Mouse (Mus musculus) adrenal gland, adult (tissue): ENCODE data around the gene Nedd9.
A peak's percentile ranks its signal among the peaks of the same experiment; 100 is the strongest.

Experiments used
- DNase-seq, 2 experiments: peaks; one replicate each; pipeline ENCODE4 v3.0.0; 2022 to 2023; ENCODE audit warnings: low spot score in 1 of 2; ENCODE audit not compliant: inconsistent age in 2 of 2

The Nedd9 gene

DNA sequence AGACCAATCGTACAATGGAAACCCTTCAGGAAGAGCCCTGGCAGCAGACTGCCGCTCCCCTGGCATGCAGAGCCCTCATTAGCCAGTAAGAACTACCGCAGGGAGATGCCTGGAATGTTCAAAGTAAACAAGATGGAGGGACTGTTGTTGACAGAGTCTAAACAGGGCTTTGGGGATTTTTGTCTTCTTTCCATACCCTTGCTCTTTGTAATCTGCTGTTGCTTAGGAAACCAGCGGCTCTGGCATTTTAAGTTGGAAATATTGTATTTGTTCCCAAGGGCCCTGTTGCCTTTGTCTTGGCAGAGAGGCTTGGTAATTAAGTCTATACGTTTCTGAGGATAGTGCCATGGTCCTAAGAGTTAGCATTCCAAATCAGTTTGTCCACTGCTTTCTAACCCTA, 134.8 kb downstream of the Nedd9 start:
- DNase-seq: no peak

DNA sequence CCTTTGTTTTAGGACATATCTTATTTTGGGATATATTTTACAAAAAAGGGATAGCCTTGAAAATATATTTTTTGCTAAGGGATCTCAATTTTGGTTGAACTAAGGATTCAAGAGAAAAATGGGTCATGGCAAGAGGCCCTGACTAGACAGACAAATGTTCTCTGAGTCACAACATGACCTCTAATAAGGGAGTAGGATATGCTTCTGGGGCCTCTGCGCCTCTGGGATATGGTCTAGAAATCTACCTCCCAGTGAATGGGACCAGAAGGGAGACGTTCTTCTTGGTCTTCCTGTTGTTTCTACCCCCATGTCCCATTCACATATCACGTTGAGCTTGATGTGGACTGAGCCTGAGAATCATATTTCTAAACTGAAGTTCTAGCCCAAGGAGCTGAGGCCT, 136.6 kb downstream of the Nedd9 start:
- peak; percentile 48 to 86 for DNase-seq

DNA sequence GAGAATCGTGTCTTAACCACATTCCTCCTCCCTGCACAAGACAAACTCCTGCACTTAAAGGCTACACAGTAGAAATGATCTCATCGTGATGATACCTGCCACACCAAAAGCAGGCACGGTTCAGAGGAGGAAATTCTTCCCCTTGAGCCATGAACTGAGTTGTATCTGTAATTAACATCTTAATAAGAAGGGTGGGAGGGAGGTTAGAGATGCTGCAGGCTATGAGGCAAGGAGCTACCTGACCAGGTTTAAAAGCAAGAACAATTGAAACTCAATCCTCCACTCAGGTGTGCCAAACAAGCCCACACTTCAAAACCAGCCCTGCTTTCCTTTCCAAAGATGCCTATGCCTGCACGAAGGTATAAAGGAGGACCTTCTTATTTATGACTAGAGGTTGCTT, 137.4 kb downstream of the Nedd9 start:
- DNase-seq: no peak

DNA sequence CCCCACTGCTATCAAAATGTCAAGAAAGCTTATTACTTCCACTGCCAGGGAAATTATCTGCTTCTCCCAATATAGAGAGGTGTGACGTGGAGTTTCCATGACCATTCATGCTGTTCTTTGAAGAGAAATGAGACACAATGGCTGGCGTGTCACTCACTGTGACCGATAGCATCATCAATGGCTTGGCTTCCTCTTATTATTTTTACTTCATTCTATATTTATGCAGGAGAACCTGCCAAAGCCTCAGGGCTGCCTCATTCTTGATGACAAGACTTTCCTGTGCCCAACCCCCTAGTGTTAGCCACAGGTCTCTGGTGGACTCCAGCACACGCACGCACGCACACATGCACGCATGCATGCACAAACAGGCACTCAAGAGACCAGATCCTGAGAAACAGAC, 141.4 kb downstream of the Nedd9 start:
- peak in 1 of 2 experiments; percentile 40 for DNase-seq

DNA sequence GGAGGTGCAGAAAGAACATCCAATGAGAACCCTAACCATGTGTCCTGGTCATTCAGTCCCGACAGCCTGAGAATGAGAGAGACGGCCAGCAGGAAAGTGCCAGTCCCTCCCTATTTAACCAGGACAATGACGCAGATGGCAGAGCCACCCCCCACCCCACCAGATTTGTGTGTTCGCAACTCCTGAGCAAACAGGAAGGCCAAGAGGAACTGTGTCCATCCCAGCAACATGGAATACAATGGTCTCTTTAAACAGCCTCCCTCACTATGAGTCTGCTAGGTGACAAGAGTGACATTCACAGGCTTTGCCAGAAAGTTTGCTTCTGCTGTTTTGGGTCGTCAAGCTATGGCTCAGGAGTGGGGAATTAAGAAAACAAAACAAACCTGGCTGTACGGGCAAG, 141.9 kb downstream of the Nedd9 start:
- DNase-seq: no peak

DNA sequence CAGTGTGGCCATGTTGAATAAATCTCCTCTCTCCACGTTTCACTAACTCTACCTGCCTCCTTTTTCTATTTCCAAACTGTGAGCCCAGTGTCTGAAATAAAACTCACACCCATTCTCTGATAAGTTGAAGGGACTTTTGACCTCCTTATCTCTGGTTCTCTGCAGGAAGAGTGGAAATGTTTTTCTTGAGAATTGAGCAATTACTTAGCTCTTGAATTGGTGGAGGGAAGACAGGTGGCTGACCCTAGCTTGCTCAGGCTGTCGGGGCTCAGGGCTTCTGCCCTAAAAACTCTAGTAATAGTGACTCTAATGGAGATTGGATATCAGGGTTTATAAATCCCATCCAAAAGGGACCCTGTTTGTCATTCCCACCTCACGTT, 143.3 kb downstream of the Nedd9 start:
- no peak for DNase-seq

DNA sequence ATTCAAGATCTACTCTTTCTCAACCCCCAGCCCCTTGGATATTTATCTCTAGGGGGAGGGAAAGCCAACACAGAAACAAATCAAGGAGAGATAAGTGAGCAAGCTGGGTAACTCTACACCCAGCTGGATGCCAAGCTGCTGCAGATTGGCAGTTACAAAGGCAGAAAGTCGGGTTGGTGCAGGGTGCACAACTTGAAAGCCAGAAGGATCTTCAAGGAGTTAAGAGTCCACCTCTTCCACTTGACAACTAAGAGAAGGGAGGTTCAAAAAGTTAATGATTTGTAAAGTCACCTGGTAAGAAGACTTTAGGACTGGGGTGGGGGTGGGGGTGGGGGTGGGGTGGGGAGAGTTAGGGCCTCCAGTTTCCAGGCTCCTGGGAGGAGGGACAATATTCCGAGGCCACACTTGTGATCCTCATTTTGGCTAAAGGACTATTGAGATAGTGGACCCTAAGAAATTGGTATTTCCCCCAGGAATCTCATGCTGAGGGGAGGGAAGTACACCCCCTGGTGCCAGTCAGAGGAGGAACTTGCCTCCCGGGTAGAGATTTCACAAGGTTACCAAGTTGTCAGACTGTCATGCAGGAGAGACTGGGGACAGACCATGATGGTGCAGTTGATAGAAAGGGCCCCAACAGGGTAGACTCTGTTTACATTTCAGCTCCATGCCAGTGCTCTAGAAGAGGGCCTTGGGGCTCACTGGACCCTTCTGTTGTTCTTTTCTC, 143.8 kb downstream of the Nedd9 start:
- DNase-seq: no peak

DNA sequence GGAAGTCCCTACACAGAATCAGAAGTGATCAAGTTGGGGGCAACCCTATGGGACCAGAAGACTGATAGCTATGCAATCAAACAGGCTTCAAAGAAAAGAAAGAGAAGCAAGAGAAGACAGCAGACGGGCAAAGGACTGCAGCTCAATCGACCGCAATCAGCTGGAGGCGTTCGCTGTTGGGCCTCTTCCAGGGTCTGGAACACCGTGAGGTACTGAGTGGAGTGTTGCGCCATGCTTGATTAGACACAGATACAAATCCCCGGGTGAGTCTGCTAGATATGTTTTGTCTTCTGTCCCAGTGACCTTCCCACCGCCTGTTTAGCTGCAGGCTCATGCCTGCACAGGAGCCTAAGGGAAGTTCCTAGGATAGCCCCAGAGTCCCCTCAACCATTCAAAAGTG, 145.7 kb downstream of the Nedd9 start:
- DNase-seq: peak in 1 of 2 experiments; percentile 62

DNA sequence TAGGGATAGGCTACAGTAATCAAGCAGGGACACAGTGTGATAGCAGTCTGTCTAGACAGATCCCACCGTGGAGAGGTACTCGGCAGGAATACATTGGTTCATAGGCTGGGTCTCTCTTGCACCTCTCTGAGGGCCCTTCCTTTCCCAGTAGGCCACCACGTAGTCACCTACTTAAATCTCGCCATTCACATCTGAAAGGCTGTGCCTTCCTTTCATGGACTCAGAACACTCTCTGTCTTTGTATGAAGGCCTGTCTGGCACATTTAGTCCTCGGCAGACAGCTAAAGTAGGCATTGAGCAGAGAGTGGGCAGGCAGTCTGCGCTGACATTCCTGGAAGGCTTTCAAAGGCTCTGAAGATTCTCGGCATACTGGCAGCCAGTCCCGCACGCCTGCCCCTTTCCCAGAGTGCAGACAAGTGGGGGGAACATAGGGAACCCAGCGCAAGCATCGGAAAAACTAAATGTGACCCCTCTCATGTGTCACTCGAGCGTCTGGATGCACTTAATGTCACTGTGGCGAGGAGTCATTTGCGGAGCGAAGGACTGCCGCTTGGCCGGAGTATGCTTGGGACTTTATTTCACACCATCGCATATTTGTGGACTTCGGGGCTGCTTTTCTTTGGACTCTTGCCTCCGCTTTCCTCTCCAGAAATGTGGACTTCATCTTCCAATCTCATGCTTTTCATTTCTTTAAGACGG, 147.4 kb downstream of the Nedd9 start:
- DNase-seq: peak; percentile 58 to 65

DNA sequence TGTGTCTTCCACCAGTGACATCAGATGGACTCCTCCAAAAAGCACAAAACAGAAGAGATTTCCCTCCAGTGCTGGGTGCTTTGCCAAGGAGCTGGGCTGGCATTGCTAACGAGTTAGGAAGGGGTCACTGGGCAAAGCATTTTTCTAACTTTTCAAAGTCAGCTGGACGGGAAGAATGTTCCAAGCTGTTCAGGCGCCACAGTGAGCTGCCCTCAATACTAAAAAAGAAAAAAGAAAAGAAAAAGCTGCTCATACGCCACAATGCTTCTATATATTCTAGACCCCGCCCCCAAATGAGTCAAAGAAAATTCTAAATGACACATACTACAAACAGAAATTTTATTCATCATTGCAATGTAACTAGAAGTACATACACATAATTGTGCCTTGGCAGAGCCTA, 148.0 kb downstream of the Nedd9 start:
- DNase-seq: no peak

DNA sequence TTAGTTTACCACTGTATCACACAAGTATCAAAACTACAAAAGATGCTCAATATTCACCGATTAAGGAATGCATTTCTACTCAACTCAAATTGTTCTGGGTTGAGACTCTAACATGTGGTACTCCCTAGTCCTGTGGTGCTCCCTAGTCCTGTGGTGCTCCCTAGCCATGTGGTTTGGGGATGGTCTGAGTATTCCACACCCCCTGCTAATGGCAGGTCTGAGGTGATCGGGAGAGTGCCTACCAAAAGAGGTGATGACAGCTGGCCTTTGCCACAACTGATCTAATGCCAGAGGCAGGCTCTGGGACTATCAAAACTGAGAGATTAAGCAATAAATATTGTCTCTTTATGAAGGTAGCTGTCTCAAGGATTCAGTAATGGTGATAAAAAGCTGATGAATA, 149.8 kb downstream of the Nedd9 start:
- peak in 1 of 2 experiments; percentile 57 for DNase-seq

DNA sequence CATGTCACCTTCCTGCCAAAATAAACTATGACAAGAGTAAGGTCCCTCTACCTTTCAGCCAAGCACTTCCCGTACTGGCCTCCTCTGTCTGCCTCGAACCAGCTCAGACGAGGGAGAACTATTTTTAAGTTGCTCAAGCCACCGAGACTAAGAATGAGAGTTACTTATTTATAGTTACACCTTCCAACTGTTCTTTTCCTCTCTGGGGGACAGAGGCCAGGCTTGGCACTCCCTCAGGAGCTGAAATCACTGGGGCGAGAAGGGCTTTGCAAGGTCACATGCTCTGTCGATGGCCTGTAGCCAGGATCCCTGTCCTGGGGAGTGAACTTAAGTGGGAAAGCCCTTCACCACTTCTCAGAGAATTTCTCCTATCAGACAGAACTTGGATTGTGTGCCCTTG, 150.9 kb downstream of the Nedd9 start:
- peak; percentile 86 to 94 for DNase-seq

DNA sequence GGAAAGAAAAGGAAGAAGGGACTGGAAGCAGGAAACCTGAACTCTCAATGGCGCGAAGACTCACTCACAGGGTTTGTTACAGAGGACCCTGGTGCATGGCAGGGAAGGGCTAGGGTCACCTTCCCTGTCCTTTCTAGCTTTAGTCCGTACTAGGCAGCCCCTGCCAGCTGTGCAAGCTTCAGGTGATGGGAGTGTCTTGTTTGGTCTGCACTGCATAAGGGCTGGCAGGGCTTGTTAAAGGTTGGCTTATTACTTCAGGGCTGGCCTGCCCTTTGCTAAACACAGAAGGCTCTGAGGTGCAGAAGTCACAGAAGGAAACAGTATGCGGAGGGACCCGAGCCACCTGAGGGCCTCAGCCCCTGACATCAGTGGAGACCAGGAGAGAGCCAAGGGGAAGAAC, 151.4 kb downstream of the Nedd9 start:
- no peak for DNase-seq

DNA sequence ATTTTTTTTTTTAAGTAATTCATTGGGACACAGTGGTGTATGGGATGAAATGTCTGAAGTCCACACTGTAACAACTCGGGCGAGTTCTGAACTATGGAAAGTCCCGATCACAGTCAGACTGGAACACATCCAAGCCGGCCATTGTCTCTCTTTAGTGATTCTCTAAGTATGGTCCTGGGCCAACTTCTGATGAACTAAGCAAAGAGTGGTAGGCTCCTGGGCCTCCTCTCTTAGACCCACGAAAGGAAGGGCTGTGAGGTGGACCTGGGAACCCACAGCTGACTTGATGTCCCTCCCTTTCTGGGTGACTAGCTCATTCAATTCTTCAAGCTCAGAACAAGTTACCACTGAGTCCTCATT, 152.5 kb downstream of the Nedd9 start:
- peak in 1 of 2 experiments; percentile 52 for DNase-seq

DNA sequence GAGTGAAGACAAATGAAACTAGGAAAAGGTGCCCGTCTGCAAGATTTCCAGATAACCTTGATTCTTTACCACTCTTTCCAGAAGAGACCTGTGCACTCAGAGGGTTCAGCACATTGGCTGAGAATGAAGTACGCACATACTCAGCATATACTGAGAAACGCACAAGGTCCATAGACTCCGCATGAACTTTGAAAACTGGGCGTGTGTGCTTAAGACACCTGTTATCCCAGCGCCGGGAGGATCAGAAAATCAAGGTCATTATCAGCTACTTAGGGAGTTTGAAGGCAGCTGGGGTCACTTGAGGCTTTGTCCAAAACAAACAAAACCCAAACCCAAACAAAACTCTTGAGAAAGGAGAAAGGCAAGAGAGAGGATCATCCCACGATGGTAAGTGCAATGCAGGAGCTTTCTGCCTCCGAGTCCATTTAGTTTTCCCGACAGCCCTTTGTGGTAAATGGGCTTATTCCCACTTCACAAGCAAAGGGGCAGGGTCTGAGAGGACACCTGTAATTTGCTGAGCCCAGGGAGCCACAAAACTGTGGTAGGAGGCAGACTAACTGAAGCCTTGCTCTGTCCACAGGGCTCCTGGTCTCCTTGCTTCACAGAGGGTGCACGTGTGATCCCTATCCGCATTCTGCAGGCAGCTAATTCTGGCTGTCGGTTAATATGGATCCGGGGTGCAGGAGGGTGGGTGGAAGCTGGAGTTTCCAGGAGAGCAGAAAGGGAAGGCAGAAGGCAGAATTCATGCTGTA, 153.1 kb downstream of the Nedd9 start:
- no peak for DNase-seq

DNA sequence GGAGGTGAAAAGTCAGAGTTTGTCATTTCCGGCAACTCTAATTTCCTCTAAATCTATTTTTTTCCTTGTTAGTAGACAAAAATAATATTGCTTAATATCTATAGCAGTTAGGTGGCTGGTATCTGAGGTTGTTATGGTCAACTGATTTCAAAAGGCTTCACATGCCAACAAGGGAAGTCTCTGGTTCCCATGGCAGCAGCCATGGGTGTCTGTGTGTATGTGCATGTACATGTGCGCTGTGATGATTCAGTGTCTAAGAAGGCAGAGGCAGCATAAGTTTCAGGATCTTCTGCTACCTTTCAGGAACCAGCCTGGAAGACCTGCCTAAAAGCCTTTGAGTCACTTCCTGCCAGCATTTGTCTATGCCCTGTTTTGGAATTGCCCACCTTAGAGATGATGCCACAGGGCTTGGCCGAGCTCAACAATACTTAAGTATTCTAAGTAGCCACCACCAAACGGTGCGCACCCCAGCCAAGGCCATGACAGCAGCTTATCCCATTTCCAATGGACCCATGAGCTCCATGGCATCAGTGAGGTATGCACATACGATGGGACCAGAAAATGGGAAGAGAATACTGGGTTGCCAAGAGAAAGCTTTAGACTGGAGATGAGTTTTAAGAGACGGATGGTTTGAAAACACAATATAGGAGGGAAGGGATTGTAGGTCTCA, 155.4 kb downstream of the Nedd9 start:
- peak in 1 of 2 experiments; percentile 30 for DNase-seq

DNA sequence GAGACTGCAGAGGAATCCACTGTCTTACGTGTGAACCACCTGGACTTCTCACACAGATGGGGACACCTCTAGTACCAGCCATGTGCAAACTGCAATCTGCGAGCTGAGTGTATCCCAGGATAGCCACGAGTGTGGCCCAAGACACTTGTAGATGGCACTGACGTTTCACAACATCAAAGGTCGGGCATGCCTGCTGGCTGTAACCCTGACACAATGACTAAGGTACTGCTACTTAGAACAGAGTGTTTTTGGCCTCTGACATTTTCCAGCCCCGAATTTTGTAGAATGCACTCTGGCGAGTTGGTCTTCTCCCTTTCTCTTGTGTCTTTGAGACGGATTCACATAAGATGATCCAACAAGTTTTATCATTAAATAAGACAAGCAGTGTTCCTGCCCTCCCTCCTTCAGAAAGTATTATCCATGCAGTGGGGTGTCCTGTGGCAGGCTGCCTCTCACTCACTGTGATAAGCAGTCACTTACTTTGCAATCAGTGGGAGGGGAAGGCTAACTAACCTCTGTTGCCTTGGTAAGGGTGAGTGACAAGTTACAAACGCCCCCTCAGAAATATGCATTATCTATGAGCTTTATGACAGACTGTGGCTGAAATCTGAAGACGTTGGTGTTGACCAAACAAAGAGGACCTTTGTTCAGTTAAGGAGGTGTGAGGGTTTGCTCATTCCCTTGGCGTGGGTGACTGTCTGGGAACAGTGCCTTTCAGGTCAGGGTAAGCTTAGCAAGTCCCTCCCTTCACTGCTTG, 156.4 kb downstream of the Nedd9 start:
- DNase-seq: peak in 1 of 2 experiments; percentile 70

DNA sequence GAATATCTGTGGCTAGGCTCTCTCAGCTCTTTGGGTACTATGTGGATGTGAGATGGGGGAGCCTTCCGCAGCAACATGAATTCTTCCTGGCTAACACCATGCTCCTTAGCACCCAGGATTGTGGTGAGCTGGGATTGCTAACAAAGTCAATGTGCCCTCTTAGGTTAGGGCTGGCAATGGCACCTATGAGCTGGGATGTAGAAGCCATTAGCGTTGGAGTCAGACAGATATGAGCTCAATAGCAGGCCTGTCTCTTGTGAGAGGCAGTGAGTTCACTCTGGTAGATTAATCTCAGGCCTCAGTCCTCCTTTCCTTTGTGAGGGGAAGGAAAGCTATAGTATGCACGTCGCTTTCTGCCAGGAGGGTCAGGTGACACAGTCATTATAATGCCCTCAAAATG, 157.1 kb downstream of the Nedd9 start:
- no peak for DNase-seq

DNA sequence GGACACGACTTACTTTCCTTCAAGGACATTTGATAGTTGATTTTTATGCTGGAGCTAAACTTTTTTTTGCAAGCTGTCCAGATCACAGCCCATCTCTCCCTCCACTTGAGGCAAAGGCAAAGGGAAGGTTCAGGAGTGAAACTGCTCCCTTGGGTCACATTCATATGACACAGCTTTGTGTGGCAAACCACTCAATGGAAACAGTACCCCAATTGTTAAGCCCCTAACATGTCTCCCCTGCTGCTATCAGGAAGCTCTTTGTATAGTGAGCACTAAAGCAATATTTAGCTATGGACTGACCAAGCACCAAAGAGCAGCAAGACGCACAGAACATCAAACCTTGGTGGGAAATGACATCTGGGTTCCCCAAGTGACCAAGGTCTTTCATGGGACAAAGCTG, 158.7 kb downstream of the Nedd9 start:
- DNase-seq: peak in 1 of 2 experiments; percentile 24

DNA sequence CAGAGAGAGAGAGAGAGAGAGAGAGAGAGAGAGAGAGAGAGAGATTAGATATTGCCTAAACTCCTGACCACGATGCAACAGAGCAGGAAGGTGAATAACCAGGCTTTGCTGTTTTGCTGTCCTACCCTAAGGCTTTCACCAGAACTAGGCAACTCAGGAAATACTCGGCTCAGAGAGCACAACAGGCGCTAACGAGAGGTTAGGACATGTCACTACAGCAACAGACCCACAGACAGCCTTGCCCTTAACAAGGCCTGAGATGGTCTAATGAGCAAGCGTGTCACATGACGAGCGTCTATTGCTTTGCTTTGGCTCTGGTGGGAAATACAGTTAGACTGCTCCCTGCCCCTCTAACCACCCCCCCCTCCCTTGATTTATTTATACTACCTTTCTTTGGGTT, 159.6 kb downstream of the Nedd9 start:
- peak in 1 of 2 experiments; percentile 20 for DNase-seq

DNA sequence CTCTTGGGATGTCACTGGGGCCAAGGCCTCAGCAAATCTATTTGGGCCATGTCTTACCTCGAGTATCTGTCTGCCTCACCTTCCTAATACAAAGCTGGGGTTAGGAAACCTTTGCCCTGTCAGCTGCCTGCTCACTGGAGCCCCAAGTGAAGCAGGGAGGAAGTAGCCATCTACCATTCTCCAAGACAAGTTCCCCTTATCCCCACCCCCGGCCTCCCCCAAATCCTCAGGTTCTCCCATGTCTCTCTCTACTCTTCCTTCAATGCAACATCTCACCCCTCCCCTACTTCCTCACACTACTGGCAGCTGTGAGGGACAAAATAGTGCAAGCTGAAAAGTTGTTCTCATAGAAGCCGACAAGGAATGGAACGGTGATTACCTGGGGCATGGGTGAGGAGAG, 161.0 kb downstream of the Nedd9 start:
- DNase-seq: peak in 1 of 2 experiments; percentile 16
